Mouse (Mus musculus): ENCODE data around the gene Rac2.

The Rac2 gene

DNA sequence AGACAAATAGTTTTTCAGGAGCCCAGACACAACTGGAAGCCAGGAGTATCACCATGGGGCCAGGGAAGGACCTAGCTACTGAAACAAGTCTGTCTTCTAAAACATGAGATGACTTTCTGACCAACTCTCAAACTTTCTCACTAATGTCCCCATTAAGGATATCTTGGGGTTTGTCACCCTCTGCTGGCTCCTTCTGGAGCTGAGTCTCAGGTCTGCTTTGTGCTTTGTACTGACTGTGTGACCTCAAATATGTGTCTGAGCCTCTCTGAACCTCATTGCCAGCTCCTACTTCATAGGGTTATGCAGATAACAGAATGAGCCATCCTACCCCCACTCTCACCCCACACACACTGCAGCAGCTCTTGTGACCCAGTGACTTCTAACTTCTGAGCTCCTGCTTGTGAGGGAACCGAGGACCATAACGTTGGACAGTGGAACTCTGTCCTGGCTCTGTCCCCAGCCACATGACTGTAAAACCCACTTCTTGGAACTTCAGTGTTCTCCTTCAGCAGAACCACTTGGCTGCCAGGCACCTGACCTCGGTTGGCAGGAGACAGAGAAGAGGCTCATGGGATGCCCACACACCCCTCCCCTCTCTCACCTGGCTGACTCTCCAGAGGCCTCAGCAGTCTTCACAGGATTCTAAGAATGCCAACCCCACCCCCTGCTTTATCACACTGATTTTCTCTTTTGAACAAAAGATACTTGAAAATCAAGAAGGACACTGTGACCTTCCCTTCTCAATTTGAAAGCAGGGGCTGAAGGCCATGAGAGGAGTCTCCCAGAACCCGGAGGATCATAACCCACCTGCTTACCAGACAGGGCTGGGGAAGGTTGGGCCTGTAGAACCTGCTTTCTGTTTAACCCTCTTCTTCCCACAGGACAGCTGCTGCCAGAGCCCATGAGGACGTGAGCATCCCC is 24.9 kb downstream of the Rac2 start:
- no peak for DNase-seq (ENCODE audit: low spot score)

GRCm38 (mm10) chr15:78546060-78546459 is 26.5 kb downstream of the Rac2 start:
- no peak for DNase-seq (ENCODE audit: low spot score)

DNA sequence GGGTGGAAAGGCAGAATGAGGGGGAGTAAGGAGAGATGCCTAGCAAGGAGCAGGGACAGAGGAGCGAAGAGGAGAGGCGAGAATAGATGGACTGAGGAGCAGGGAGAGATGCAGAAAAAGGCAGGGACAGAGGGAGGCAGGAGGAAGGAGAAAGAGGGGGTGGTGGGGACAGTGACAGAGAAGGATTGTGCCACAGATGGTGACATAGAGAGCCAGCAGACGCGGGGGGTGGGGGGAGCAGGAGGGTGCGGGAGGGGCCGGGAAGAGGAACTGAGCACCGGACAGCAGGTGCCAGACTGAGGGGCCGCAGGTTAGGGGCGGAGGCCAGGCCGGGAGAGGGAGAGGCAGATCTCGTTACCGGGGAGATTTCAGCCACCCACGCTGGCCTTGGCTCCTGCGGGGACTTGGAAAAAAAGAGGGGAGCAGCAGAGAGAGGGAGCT is 28.0 kb downstream of the Rac2 start, which contains the start of gene Sstr3:
Sstr3 (minus strand) TSS at position 125 of the 441 bp plus-strand sequence.
- DNase-seq (ENCODE audit: low spot score): no peak

DNA sequence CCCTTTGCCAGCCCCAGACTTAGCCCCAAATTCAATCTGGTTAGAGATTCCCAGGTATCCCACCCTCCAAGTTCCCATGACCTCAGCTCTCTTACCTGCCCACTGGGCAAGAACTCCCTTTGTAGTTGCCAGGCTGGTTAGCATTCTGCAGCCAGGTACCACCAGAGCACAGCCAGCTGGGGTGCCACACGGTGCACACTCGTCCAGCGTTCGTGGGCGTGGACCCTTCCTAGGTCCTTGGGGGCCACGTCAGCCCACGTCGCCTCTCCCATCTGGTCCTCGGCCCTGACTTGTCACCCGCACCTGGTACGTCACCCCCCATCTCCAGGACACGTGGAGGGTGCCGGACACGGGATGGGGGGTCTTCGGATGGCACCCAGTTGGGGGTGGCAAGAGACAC is 28.5 kb downstream of the Rac2 start:
- no peak for DNase-seq (ENCODE audit: low spot score)

DNA sequence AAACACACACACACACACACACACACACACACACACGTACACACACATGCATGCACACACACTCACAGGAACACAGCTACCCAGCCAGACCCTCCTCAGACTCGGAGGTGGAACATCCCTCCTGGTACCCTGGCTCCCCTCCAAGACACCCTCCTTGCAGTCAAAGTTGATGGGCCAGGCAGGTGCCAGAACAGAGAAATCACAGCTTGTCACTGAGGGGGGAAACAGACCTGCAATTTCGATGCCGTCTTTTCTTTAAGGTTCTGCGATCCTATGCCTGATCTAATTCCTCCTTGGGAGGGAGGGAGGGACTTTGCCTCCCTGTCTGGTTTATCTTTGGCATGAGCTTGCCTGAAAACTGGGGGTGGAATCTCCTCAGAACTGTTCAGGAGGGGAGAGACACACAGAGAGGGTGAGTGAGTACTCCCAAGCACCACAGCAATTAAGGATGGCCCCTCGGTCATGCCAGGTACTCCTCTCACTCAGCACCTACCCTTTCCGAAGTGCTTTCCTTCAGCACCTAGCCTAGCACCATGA is 29.7 kb downstream of the Rac2 start:
- DNase-seq (ENCODE audit: low spot score): no peak

GRCm38 (mm10) chr15:78542098-78542766 is 30.4 kb downstream of the Rac2 start:
- no peak for DNase-seq (ENCODE audit: low spot score)

GRCm38 (mm10) chr15:78541606-78542005 is 31.0 kb downstream of the Rac2 start:
- DNase-seq (ENCODE audit: low spot score): no peak

GRCm38 (mm10) chr15:78541036-78541435 is 31.5 kb downstream of the Rac2 start:
- no peak for DNase-seq (ENCODE audit: low spot score)

DNA sequence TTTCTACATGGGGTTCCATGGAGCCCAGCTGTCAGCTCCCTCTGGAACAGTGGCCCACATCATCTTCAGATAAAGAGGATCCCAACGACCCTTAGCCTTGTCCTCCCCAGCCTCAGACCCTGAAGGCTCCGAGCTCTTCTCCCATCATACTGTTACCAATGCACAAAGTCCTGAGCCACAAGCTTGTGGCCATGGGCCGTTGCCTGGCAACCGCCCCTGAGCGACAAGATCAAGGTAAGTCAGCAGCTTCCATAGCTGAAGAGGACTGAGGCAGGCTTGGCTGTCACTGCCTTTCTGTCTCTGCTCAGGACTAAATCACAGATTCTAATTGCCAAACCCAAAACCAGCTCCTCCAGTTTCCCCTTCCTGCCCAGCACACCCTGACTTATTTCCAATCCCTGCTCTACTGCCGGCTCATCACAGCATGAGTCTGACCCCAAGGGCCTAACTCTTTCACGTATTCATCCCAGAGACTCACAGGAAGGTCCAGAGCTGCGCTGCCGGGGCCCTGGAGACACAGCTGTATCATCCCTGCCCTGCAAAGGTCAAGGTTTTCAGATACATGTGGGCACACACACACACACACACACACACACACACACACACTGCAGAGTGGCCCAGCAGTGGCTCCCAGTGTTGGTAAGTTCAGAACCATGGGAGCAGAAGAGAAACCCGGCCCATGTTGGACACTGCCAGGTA is 36.7 kb downstream of the Rac2 start:
- no peak for DNase-seq (ENCODE audit: low spot score)

- no peak for DNase-seq (ENCODE audit: low spot score)
These were observed 39.2 kb downstream of the Rac2 start for GRCm38 (mm10) chr15:78533346-78533835.

- no peak for DNase-seq (ENCODE audit: low spot score)
These were observed 39.8 kb downstream of the Rac2 start for GRCm38 (mm10) chr15:78532566-78533345.

DNA sequence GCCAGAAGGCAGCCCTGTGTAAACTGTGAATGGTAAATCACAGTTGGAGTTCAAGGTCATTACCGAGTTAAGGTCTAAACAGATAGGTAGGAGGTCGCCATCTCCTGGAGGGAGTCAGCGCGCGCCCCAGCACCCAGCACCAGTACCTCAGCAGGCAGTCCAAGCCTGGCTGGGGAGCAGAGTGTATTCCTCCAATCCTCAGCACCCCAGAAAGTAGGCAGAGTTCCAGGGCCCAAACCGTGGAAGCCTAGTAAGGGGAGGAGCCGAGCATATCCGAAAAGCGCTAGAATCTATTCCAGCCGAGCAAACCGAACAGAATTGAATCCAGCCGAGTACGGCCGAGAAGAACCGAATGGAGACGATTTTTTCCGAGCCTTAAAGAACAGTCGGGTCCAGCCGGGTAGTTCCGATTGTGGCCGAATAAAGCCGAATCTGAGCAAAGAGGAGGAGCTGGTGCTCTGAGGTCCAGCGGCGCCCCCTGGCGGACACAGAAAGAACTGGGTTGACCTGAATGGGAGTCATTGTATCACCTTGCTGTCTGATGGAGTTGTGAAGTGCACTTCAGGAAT is 40.6 kb downstream of the Rac2 start:
- peak; percentile 99 for DNase-seq (ENCODE audit: low spot score)

- no peak for DNase-seq (ENCODE audit: low spot score)
These were observed 41.2 kb downstream of the Rac2 start for GRCm38 (mm10) chr15:78531451-78531720.

- DNase-seq (ENCODE audit: low spot score): no peak
These were observed 41.7 kb downstream of the Rac2 start, which contains the start of gene C1qtnf6 for GRCm38 (mm10) chr15:78530671-78531450. Gene C1qtnf6, minus strand, starts transcription at chr15:78531416.

DNA sequence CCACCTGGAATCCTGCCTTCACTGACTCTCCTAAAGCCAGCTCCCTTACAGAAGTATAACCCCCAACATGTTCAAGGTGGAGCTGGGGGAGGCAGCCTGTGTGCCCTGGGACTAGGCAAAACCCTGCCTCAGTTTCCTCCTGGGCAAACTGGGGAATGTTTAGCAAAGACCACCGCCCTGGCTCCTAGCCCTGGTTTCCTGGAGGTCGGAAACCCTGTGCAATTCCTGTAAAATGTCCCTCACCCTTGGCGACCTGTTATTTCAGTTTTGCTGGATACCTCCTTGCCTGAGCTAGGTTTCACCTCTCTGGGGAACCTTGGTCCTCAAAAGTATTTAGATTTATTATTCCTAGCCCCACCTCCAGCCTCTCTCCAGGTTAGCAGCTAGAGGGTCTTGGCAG is 42.4 kb downstream of the Rac2 start:
- DNase-seq (ENCODE audit: low spot score): no peak

- peak; percentile 71 for DNase-seq (ENCODE audit: low spot score)
These were observed 43.1 kb downstream of the Rac2 start for GRCm38 (mm10) chr15:78529428-78529990.

DNA sequence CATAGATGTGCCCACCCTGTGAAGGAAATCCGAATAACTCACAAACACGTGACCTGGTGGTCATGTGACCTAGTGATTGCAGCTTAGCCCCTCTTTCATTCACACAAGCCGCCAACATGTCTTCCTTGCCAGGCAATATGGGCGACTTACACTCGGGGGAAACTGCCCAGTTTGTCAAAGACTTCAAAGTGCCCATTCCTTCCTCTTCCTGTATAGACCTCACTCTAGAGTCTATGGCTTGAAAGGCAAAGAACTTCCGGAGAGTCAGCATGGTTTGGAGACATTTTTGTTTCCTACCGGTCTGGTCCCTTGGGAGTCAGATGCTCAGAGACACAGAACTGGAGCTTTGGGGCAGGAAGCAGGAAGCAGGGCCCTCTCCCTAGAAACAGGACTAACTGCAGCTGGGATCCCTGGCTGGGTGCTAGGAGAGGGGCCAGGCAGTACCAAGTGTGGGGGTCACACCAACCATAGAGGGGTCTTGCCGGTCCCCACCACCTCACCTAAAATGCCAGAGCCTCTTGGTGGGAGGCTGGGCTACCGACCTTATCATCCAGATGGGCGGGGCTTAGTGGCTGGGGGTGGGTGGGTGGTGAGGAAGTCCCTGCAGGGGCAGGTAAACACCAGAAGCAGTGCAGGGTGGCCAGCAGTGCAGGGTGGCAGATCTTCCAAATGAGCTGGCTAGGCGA is 43.7 kb downstream of the Rac2 start:
- no peak for DNase-seq (ENCODE audit: low spot score)

DNA sequence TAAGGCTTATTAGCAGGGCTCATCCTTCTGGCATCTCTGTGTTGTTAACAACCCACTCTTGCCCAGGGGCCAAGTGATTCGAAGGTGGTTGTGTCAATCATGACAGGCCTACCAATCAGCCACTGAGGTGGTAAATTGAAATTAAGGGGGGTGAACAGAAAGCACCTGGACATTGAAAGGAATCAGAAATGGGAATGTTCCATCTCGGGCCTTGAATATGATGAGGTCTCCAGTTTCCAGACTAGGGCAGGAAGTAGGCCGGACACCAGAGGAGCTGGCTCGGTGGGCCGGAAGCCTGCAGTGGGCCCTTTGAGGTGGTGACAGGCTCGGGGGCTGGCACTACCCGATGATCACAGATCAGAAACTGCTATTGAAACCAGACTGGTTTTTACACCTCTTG is 44.6 kb downstream of the Rac2 start:
- DNase-seq (ENCODE audit: low spot score): no peak

- no peak for DNase-seq (ENCODE audit: low spot score)
These were observed 48.4 kb downstream of the Rac2 start for GRCm38 (mm10) chr15:78524163-78524562.
